Mouse (Mus musculus) hematopoietic stem cell, adult 5-6 weeks (primary cell): ENCODE data around the gene Scaf11. TPM values are rescaled to one million over a fixed set of nuclear protein-coding genes. Genes with fewer than 3 reads are reported as not detected.
"Not testable (repeated sequence)": the region's sequence is repeated elsewhere in the genome, so short reads cannot be mapped to it uniquely, and the experiment has no call there.

Experiments
- ATAC-seq, 2 experiments: fragments of 125-278 bp in 1 of 2; replicated peaks in 1 of 2; 2 replicates each; pipeline ENCODE4 v1.8.0; 2016 to 2017; ENCODE audit warnings: inconsistent platforms in 2 of 2, mild to moderate bottlenecking in 2 of 2, moderate number of reproducible peaks in 2 of 2, low read depth in 1 of 2, moderate TSS enrichment in 1 of 2; ENCODE audit not compliant: low FRiP score in 2 of 2, poor library complexity in 2 of 2, severe bottlenecking in 2 of 2, insufficient read depth in 1 of 2, low TSS enrichment in 1 of 2
- total RNA-seq: library from RNA; stranded (forward); fragments of 172-1452, 232-1000 nt; gene quantifications from 2 replicates; pipeline ENCODE4 v1.2.3, GENCODE M21; 2017

Gene Scaf11
- total RNA-seq, 1 experiment from 2014 or later, result 139 TPM

DNA sequence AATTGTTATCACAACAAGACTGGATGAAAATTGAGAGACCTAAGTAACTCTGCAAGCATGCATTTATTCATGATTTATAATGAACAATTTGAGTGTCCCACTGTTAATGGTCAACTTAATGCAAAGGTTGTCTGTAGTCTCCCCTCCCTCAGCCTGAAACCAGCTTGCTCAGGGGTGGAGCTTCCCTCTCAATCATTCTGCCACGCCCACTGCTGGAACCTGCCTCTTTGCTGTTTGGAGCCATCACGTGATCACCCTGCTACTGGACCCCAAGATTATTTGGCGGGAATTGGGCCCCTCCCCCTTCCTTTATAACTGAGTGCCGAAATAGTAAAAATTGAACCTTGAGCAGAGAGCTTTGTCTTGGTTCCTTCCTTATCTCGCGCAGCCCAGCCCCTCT, 19.2 kb downstream of the Scaf11 start:
- ATAC-seq, result not testable (repeated sequence)

DNA sequence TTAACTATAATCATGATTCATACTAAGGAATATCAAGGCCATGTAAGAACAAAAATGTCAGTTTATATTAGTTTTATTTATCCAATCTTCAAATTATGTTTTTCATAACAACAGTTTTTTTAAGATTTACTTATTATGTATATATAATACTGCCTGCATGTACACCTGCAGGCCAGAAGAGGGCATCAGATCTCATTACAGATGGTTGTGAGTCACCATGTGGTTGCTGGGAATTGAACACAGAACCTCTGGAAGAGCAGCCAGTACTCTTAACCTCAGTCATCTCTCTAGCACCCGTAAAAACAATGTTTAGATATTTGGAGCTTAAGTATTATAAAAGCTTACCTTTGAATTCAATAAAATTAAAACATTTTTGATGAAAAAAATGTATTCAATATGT, 26.4 kb downstream of the Scaf11 start:
- no peak for ATAC-seq

DNA sequence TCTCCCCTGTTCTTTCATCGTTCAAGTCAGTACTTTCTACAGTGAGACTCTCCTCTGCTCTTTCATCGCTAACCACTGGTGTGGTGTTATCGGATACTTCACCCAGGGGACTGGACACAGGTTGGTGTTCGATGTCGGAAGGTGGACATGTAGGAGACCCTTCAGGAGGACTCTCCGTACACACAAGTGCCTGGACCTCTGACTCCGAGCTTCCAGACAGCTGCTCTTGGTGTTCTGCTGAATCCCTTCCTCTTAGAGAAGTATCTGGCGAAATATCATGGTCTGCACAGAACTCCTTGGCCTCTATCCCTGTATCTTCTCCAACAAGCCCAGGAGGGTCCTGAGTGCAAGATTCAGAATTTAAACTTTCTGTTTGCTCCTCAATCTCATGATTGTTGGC, 40.7 kb downstream of the Scaf11 start:
- no peak for ATAC-seq

DNA sequence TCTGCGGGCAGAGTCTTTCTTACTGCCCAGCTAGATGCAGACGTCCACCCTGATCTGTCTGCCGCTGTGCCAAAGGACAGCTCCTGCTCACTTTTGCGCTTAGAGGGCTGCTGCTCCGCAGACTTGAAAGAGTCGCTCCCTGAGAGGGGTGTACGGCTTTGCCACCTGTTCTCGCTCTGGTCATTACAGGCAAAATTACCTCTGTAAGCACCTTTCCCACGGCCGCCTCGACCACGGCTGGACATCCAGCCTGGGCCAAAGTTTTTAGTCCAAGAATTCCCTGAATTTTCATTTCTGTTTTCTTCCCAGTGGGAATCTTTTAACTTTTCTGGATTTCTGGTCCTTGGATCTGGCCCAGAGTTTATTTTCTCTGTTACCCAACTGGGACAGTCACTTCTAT, 42.5 kb downstream of the Scaf11 start:
- ATAC-seq, result no peak

DNA sequence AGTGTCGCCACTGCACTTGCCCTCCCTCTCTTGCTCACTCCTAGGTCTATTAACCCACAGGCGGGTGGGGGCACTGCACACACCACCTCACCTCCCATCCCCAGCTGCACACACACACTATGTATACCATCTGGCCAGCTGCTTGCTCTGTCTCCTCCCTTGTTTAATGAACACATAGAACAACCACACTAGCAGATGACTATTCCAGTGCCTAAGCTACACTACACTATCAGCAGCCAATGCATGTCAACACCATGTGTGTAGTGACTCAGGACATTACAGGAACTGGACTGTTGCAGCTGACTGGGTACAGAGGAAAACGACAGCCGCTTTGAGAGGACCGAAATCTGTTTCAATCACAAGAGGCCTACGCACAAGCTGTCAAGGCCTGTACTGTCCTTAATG, 51.9 kb downstream of the Scaf11 start:
- no peak for ATAC-seq

DNA sequence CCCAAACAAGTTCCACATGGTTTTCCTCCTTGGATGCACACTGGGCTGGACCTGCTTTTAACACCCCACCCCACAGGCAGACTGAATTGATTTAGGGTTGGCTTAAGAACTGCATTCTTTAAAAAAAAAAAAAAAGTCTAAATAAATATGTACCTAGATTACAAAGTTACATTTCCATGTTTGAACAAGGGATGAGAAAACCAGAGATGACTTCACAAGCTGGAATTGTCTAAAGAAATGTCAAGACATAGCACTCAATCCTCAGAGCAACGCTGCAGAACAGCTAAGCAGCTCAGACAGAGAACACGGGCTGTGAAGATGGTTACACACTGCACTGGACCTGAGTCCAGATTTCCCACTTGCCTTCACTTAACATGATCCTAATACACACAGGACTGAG, 53.5 kb downstream of the Scaf11 start:
- no peak for ATAC-seq

DNA sequence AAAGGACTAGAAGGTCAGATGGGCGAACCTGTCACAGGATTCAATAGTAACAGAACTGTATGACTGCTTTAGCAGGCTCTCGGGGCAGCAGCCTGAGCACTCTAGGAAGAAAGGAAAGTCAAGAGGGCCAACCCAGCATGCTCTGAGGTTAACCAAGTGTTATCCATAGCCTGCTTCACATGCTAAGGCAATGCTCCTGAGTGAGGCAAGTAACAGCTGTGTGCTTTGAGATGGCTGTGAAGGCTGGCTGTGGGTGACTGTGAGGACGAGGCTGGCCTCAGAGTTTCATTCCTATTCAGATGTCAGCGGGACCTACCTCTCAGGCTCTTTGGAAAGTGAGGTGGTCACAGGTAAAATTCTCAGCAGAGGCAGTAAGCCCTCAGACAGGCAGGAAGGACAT, 54.4 kb downstream of the Scaf11 start:
- ATAC-seq, result no peak

DNA sequence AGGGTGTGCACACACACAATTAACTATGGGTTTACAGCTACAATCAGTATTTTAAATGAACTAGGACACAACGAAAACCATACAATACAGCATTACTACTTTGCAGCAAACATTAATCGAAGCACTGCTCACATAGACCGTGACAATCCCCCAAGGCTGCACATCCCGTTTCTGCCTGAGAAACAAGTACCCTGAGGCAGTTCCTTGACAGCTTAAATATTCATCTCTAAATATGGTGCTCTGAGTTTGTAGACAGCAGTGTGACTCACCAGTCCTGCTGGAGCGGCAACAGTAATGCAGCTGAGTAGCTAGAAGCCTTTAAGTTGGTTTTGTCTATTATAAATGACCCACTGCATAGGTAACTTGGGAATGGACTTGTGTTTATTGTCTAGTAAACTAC, 55.1 kb downstream of the Scaf11 start:
- ATAC-seq, result no peak

DNA sequence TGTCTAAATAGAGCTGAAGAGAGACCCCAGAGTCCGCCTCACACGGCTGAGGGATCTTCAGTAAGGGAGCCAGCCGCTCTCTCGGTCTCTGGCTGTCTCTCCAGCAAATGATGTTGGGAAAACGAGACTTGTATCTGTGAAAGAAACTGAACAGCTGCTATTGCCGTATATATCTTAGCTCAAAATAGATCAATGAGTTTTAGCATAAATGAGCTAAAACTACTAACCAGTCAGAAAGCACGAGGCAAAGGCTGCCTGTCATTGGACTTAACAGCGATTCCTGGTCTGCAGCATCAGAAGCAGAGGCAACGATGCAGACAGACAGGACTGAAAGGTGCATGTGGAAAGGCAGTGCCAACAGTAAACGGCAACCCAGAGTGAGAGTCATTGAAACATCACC, 62.3 kb downstream of the Scaf11 start:
- no peak for ATAC-seq

DNA sequence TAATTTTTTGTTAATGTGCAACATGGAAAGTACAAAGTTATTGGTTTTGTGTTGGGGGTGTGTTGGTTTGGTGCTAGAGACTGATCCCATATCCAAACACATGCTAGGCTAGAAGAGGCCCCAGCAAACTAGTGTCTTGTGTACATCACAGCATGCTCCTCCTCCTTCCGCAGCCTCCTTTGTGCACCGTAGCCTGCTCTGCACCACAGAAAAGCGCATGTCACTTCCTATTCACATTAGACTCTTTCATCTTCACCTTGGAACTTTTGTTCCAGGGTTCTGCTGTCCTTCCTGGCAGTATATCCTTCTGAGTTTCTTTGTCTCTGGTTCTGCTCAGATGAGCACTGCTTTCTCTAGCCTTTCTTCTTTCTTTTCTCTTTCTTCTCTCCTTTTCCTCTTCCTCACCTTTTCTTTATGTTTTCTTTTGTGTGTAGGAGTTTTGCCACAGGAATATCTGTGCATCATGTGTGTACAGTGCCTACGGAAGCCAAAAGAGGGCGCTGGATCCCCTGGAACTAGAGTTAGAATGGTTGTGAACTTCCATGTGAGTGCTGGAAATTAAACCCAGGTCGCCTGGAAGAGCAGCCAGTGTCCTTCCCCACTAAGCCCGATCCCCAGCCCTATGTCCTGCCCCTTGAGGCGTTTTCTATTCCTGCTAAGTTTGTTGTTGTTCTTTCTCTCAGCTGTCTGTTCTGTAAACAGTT, 63.9 kb downstream of the Scaf11 start:
- ATAC-seq, result no peak

DNA sequence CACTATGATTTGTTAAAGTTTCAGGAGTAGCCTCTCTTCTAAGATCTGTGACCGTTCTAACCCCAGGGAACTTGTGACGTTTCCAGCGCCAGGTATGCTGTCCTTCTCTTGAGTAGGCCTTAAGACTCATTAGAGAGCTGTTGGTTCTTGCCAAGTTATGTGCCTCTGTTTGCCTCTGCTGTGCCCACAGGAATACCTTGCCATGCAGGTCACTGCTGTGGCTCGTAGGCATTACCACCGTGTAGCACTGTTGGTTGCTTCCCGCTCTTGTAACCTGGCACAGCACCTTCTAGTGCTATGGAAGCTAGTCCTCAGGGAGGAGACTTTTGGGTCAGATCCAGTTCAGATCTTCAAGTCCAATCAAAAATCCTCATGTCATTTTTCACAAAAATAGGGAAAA, 65.6 kb downstream of the Scaf11 start:
- no peak for ATAC-seq

DNA sequence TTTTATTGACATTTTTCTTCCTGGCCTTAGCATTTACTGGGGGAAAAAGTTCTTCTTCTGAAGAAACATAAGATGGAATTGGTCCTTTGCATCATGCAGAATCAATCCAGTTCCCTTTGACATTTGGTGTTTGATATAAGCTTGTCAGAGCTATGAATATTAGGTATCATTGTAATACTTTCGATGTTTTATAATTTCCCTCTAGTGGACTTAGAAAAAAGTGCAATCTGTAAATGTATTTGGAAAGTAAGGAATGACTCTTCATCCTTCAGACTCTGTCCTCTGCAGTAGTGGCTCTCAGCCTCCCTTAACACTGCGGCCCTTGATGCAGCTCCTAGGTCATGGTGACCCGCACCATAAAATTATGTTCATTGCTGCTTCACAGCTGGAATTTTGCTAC, 67.8 kb downstream of the Scaf11 start:
- no peak for ATAC-seq

DNA sequence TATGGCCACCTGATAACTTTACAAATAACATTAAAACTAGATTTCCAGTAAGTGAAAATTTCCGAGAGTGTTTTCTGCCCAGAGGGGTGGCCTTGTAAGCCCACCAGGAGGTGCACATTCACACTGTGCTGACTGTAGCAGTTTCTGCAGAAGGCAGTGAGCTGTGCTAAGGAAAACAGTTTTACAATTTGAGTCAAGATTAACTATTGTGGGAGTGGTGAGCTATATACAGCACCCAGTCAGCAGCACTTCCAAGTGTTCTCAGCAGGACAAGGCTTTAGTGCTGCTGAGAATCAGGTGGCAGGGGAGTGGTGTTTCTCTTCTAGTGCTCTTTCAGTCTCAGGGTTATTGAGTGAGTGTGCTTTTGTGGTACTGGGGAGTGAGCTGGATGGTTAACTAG, 72.1 kb downstream of the Scaf11 start:
- no peak for ATAC-seq

DNA sequence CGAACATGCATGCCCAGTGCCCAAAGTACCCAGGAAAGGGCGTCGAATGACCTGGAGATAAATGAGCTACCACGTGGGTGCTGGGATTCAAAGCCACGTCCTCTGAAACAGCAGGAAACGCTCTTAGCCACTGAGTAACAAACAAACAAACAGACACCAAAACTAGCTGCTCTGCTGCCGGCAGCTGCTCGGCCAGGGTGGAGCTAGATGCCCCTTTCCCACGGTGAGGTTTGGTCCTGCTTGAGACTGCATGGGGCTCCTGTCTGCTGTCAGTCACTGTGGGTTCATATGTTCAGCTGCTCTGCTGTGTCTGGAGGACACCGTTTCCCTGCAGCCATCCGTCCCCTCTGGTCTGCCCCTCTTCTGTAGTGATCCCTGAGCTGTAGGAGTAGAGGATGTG, 78.4 kb downstream of the Scaf11 start:
- no peak for ATAC-seq

DNA sequence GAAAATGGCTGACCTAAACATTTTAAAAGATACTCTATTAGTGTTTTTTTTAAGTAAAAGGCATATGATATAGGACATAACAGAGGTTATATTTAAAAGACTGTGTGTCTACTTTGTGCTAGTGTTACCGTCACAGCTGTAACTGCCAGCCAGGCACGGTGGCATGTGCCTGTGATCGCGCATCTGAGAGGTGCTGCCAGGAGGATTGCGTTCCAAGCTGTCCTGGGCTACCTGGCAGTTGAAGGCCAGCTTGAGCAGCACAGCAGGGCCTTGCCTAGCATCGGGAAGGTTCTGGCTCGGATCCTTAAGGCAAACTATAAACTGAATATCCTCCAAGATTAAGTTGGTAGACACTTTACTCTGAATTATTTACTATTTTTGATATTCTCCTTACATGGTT, 82.9 kb downstream of the Scaf11 start:
- peak in 1 of 2 experiments; percentile 32; a peak in 1 of 4 replicates for ATAC-seq

DNA sequence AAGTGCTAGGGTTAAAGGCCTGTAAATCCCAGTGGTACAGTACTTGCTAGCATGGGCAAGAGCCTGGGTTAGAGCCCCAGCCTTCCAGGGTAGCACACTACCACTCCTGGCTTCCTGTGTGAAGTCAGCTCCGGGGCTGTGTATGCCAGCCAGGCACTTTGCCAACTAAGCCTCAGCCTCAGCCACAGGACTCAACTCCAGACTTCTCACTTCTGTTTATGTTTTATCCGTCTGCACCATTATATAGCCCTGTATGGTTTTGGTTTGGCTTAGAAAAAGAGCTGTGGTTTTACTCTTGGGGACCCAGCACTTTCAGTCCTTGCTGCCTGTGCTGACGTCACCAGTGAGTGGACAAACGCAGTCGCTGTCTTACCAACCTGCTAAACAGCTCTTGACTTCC, 83.4 kb downstream of the Scaf11 start:
- ATAC-seq, result peak; percentile 92 to 97

DNA sequence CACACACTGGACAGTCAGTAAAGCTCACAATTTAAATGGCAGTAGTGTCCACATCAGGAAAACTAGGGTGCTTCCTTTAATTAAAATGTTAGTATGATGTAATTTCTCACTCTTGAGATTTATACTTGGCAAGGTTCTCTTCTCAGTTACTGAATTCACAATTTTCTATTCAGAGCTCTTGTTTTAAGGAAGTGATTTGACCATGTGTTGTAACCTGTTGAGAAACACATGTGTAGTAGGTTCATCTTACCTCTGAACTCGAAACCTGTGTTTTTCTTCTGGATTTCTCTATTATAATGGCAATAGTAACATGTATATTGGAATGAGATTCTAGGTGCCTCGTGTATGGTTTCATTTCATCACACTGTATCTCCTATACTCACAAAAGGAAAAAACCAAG, 84.4 kb downstream of the Scaf11 start:
- ATAC-seq, result no peak

DNA sequence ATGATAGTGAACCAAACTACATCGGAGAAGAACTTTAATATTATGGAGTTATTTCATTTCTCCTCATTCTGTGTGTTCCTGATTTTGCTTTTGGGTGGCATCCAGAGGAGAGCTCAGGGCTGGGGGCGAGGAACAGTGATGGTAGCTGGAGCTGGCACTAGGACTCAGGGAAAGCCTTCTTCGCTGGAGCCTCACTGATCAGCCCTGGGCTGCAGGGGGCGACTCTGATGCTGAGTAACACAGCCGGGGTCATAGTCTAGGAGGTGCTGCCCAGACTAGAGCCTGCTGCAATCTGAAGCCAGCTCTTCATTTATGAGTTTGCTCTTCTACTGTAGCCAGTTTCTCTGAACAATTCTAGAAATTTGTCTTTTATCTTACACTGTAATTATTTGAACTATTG, 87.5 kb downstream of the Scaf11 start:
- no peak for ATAC-seq

DNA sequence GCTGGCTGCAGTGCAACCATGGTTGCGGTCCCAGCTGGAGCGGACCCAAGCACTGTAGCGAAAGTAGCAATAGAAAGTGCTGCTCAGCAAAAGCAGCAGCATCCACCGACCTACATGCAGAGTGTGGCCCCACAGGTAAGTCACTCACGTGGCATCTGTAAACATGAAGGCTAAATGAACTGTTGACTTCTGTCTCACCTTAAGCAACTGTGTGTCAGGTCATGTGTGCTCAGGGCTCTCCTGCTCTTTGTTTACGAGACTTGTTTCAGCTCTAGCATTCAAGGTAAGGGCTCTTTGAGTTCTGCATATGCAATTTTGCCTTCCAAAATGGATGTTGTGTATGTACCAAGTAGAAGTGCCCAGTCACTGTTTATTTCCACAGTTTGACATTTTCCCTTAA, 88.0 kb downstream of the Scaf11 start:
- ATAC-seq, result no peak

DNA sequence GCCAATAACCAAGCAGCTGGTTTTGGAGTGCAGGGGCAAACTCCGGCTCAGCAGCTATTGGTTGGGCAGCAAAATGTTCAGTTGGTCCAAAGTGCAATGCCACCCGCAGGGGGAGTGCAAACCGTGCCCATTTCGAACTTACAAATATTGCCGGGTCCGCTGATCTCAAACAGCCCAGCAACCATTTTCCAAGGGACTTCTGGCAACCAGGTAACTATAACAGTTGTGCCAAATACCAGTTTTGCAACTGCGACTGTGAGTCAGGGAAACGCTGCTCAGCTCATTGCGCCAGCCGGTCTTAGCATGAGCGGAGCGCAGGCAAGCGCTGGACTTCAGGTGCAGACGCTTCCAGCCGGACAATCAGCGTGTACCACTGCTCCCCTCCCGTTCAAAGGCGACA, 89.3 kb downstream of the Scaf11 start:
- no peak for ATAC-seq
